Mouse (Mus musculus): ENCODE data around the gene Tas2r135.

DNA sequence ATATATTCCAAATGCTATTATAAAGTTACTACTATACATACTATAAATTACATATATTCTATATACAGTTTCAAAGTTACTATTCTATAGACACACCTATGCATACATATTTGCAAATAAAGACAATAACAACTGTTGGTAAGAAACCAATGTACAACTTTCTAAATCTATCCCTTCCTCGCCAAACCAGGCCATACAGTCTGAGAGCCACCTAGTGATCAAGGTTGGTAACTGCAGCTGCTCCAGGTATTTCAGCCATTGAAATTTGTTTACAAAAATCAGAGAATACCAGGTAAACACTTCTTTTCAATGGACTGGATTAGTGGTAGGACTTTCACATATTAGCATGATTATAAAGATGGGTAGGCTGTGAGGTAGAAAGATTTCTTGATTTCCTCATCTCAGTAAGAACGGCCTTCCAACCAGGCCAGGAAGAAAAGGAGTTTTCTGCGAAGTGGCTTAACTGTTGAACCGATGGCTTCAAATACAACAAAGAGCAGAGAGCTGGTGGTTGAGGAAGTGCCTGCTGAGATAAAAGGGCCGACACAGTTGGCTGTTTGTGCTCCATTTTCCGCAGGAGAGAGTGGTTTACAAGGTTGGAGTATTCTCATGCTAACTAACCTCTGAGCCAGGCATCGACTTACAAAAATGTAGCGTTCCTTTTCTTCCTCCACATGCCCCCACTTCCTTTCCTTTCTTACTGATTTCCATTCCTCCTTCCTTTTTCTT lies 24.7 kb upstream of the Tas2r135 start:
- TF ChIP-seq EP300 (IDR thresholded peaks at IDR 0.05) (no peak), CTCF (IDR thresholded peaks at IDR 0.05) (peak; percentile 88)

All from lung, postnatal 0 days (tissue).